Mouse (Mus musculus): Measurements from ENCODE around the gene Gpd1.

DNA sequence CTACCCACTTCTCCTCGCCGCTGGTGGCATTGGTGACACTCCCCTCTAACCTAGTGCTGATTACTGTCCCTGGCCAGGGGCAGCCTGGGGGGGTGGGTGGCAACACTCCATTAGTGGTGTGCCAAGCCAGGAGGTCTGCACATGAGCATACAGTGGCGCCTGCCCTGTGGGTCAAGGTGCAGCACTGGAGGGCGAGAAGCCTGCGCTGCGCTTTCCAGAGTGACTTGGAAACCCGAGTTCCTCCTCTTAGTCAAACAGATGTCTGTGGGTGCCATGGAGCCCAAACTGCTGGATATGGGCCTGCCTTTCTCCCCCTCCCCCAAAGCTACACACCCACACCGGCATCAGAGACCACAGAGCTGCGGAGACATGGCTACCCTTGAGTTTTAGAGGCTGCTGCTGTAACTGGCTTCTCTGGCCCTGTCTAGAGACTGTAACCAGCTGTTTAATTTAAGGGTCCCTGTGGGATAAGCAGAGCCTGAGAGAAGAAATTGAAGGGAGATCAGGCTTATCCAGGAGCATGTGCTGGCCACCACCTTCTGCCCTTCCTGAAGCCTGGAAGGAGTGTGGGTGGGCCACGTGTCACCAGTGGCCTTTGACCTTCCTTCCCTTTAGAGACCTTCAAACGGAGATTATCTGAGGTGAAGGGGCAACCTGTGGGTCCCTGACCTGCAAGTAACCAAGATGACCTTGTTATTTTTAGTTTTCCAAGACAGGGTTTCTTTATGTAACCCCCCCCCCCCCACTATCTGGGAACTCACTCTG is 1.2 kb upstream of the Gpd1 start:
- TF ChIP-seq TAL1 (IDR thresholded peaks at IDR 0.05; ENCODE audit: low read length): no peak
- no peak for TF ChIP-seq GATA1 (IDR thresholded peaks at IDR 0.05; ENCODE audit: low read length)

All from erythroblast, embryonic 14.5 days (primary cell).